ENCODE assay signal across 10 mouse cellular contexts in the genomic region with DNA sequence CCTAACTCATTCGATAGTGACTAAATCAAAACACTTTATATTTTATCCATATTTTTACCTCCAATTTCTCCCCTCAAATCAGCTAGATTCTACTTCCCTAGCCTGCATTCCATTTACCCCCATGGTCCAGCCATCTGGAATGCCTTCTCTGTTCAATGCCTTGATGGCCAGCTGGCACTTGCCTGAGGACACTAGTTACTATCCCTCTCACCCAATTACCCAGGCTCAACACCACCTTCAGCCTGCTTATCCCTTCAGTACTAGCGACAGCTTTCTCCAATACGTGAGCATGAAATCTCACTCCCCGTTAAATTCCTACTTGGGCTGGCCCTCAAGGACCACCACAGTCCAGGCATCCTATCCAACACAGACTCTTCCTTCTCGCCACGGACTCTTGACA. TPM values are rescaled to one million over a fixed set of nuclear protein-coding genes. Genes with fewer than 3 reads are reported as not detected.
DNase-seq lines count a peak whose midpoint lies in the region; ATAC-seq and TF ChIP-seq lines count a peak whose summit lies in the region.
"Had no signal": no experiment of that assay in that cellular context is flagged by ENCODE, and none has a peak within 500 bp of the region (broad histone marks: within the 10 kb centered on the region; RNA-seq: fewer than 3 reads in every experiment).

No protein-coding gene starts in this region.

- TF ChIP-seq CTCF in brain, embryonic 14.5 days (IDR thresholded peaks at IDR 0.05; ENCODE audit: borderline replicate concordance, extremely low read depth, insufficient read depth, insufficient read length) = no peak

- H3K27ac ChIP-seq in heart, embryonic 14.5 days (replicated peaks in 1 of 2; ENCODE audit: control insufficient read depth in 1 of 2, insufficient read depth in 1 of 2, low read depth in 2 of 2, low read length in 2 of 2) = no peak overlapping the region
- peak overlapping the region; percentile 93 for H3K27ac ChIP-seq in forebrain, embryonic 10.5 days
- no peak overlapping the region for H3K27ac ChIP-seq in limb, embryonic 13.5 days
- H3K27ac ChIP-seq: lung, embryonic 15.5 days had no signal

- H3K4me1 ChIP-seq in heart, embryonic 14.5 days (ENCODE audit: control insufficient read depth in 2 of 2, insufficient read depth in 2 of 2, low read length in 2 of 2) = peaks cover 24 to 35% of the 10 kb centered on the region in 2 experiments
- H3K4me1 ChIP-seq in forebrain, embryonic 10.5 days = peaks cover 75% of the 10 kb centered on the region
- H3K4me1 ChIP-seq in limb, embryonic 13.5 days = peaks cover 30% of the 10 kb centered on the region

- no peak for TF ChIP-seq POLR2A in brain, embryonic 14.5 days (IDR thresholded peaks at IDR 0.05; ENCODE audit: borderline replicate concordance, extremely low read depth, insufficient read depth, insufficient read length, poor library complexity, severe bottlenecking)

- no peak overlapping the region for H3K4me3 ChIP-seq in heart, embryonic 14.5 days (ENCODE audit: control insufficient read depth in 1 of 2, insufficient read depth in 1 of 2, low read depth in 1 of 2, low read length in 2 of 2)
- H3K4me3 ChIP-seq in forebrain, embryonic 10.5 days = no peak overlapping the region
- H3K4me3 ChIP-seq in limb, embryonic 13.5 days = no peak overlapping the region

- peak overlapping the region; percentile 90; the same call in 1 of the 2 replicates for H3K9ac ChIP-seq in heart, embryonic 14.5 days (ENCODE audit: low read length)
- no peak overlapping the region for H3K9ac ChIP-seq in limb, embryonic 13.5 days

- no peak for DNase-seq in heart, adult 8-10 months (ENCODE audit: low spot score)
- peak; percentile 68 for DNase-seq in brain, embryonic 14.5 days (ENCODE audit: low read depth)
- no peak for DNase-seq in forebrain, embryonic 10.5 days (ENCODE audit: extremely low spot score, low spot score)
- no peak for DNase-seq in urinary bladder, postnatal 25 days (ENCODE audit: low spot score)
- DNase-seq in frontal cortex, postnatal 25 days (ENCODE audit: low spot score in 2 of 2) = no peak
- no peak for DNase-seq in layer of hippocampus, adult 18-20 months (ENCODE audit: low spot score in 2 of 2)
- DNase-seq: kidney, postnatal 4 days had no signal

- H3K36me3 ChIP-seq in heart, embryonic 14.5 days (ENCODE audit: control insufficient read depth, insufficient read depth, low read length) = no peaks in the 10 kb centered on the region
- no peaks in the 10 kb centered on the region for H3K36me3 ChIP-seq in forebrain, embryonic 10.5 days (replicated peaks)
- no peaks in the 10 kb centered on the region for H3K36me3 ChIP-seq in limb, embryonic 13.5 days
- H3K36me3 ChIP-seq: lung, embryonic 15.5 days had no signal

- 84% methylated on average over 6 of the region's 6 CpGs for WGBS in heart, embryonic 14.5 days
- 78% methylated on average over 6 of the region's 6 CpGs for WGBS in forebrain, embryonic 10.5 days
- WGBS in limb, embryonic 13.5 days = 79% methylated on average over 6 of the region's 6 CpGs

- no peaks in the 10 kb centered on the region; the same call in 1 of the 2 replicates for H3K27me3 ChIP-seq in heart, embryonic 14.5 days (ENCODE audit: control insufficient read depth, insufficient read depth, low read length)
- H3K27me3 ChIP-seq in forebrain, embryonic 10.5 days (ENCODE audit: poor library complexity, severe bottlenecking) = peaks cover 58% of the 10 kb centered on the region
- peaks cover 21% of the 10 kb centered on the region for H3K27me3 ChIP-seq in limb, embryonic 13.5 days

- no peaks in the 10 kb centered on the region for H3K9me3 ChIP-seq in heart, embryonic 14.5 days (ENCODE audit: control insufficient read depth, low read length)
- H3K9me3 ChIP-seq in forebrain, embryonic 10.5 days = 0 out of 2 replicates have a peak, but pooled peaks cover 4% of the 10 kb centered on the region
- no peaks in the 10 kb centered on the region for H3K9me3 ChIP-seq in limb, embryonic 13.5 days
- H3K9me3 ChIP-seq: lung, embryonic 15.5 days had no signal

- ATAC-seq in heart, embryonic 14.5 days (ENCODE audit: insufficient number of reproducible peaks, insufficient read depth, low FRiP score, low read depth) = no peak
- ATAC-seq in limb, embryonic 13.5 days (ENCODE audit: low FRiP score, low read depth) = no peak

- H3K4me2 ChIP-seq in heart, embryonic 14.5 days (ENCODE audit: low read length) = peak overlapping the region; percentile 92; the same call in 1 of the 2 replicates
- peak overlapping the region; percentile 84; the same call in 1 of the 2 replicates for H3K4me2 ChIP-seq in limb, embryonic 13.5 days (replicated peaks)

RNA-seq across cellular contexts. Expression of a gene that starts 2.2 kb away (rescaled TPM):
- polyA plus RNA-seq in heart, embryonic 14.5 days (2014; fragmentation: Nextera tagmentation; extraction: Ambion mirVana) = 41.1 and 41.3 TPM in 2 replicates
- total RNA-seq in heart, adult 8-10 months (2022) = 10 to 100 TPM; 12.3 to 22.6 (median 17.7) TPM
- polyA plus RNA-seq in brain, embryonic 14.5 days (2012; rRNA removed) = 29.1 and 40.1 TPM in 2 replicates
- polyA plus RNA-seq in forebrain, embryonic 10.5 days (2016; fragmentation: Nextera tagmentation; extraction: Ambion mirVana) = 21.5 and 23.8 TPM in 2 replicates
- polyA plus RNA-seq in limb, embryonic 13.5 days (2015; fragmentation: Nextera tagmentation; extraction: Ambion mirVana) = 26.3 and 28.7 TPM in 2 replicates
- 10 to 100 TPM; 18.7 to 23.6 TPM for total RNA-seq in layer of hippocampus, adult 18-20 months (2021)
